Mouse (Mus musculus) urinary bladder, postnatal 14 days (tissue): ENCODE results near the gene Ap1g2.

Experiments used
- DNase-seq: peaks from one replicate; pipeline ENCODE4 v3.0.0; 2021; ENCODE audit warnings: low spot score

Ap1g2 gene

DNA sequence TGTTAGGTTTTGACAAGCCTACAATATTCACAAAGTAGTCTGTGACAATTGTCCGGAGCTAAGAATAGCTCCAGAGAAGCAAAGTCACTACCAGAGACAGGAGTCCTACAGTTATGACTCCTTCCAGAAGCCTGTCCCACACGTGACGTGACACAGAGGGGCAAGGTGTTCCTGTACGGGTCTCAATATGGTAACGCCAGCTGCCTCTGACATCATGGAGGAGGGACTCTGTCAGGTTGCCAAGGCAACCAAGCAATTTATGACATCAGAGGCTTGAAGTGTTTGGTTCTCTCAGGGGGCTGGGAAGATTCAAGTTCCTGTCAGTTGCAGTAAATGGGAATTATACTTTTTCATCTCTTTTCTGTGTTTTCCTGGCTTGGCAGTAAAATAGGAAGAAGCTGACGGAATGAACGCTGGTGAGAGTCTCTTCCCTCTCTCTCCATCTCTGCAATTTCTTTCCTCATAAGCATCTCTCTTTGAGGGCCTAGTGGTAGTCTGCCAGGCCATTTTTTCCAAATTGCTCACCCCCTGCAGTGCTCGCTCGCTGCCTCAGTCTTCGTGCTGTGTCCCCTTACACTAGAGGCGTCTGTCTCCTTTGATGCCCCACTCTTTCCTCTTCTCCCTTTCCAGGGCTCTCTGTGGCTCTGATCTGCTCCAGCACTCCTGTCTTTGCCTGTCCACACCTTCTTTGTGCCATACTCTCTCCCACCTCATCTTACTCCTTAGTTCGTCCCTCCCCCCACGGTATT is 17.0 kb downstream of the Ap1g2 start:
- DNase-seq = no peak

DNA sequence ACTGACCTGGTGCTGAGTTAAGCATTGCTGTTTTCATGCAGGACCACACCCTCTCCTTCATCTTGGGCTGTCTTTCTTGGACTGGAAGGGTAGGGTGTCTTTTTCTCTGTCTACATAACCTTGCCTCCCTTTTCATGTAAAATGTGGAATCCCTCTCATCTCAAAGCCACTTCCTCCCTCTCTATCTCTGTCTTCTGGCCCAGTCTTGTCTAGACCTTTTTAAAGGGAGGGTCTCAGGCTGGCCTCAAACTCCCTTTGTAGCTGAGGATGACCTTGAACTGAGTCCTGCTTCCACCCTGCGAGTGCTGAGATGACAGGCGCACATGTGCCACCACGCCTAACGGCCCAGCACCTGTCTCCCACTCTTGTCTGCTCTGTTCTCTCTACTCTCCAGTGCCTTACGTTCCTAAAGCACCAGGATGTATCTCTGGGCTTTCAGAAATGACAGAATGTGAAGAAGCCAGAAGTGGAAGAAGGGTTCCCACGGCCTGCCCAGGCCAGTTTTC is 20.3 kb downstream of the Ap1g2 start:
- no peak for DNase-seq

DNA sequence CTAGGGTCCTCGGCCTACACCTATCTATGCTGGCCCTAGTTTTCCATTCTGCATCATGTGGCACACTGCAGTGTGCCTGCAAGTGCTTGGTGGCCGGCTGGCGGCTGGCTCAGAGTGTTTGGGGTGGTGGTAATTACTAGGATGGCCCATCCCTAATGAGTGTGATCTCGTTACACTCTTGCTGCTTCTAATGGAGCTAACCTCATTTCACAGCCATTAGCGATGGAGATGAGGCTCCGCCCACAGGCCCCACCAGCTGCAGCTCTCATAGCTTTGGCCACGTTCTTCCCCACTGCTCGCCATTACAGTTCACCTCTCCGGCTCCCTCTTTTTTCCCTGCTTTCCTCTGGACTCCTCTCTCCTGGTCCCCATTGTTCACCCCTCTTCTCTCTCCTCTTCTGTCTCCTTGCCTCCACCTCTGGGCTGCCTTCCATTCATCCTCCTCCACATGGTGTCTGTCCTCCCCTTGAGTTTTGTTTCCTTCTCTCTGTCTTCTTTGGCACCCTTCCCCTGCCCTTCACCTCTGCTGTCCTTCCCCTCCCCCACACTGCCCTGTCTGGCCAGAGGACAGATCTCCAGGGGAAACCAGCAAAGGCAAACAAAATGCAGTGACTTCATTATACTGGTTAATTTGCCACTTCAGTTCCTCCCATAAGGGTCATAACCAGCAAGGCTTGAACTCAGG is 20.9 kb downstream of the Ap1g2 start:
- no peak for DNase-seq

DNA sequence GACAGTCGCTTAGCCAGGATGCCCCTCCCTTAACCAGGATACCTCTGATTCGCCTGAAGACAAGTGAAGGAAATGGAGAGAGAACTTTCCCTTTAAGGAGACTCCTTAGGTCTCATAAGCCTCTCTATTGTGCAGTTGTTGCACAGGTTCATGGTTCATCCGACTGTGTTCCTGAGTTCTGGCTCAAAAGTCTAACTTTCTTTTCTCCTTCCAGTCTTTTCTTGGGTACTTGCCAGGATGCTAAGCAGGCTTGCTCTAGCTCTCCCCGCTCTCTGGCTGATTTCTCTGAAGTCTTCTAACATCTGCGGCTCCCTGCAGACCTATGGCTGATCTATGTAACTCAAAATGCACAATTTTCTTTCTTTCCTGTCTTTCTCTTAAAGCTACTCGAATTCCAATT is 22.9 kb downstream of the Ap1g2 start:
- DNase-seq = no peak

DNA sequence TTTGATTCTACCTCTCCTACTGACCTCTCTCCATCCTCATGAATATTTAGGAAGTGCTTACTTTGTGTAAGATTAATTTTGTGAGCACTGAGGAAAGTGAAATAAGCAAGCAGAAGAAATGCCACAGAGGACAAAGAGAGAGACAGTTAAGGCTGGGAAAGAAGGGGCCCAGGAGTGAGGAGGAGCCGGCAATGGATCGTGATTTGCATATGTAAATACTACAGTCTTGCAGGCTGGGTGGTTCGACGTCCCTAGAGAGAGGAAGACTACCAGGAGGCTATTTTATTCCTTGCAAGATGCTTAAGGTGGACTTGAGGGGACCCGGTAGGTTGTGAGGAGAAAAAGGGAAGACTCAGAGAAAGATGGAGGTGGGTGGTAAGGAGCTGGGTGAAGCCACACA is 25.3 kb downstream of the Ap1g2 start:
- no peak for DNase-seq

DNA sequence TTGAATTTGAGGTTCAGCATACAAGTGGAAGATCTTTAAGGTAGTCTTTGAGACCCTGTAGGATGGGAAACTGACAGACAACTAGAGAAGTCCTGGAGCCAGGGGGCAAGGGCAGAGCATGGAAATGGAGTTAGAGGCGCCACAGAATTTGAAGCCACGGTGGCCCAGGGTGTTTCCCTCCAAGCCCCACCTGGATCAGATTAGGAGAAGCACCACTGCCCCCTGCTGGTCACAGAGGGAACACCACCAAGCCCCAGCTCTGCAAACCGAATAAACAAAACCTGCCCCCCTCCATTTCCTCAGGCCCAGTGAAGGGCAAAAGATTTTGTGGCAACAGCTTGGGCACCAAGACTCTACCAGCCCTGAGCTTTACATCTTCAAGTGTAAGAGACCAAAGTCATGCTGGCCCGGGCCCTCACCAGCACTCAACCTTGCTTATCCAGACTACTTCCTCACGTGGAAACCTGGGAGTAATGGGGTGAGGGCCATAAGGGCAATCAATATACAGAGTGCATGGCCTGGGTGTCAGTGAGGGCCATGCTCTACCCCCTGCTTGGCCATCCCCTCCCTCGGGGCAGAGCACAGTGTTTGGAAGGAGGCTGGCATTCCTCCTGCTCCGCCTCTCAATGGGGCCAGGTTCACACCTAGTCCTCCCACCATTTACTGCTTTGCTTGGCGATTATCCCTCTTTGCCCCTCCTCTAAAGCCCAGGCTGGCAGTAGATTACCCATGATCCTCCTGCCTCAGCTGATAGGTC is 27.0 kb downstream of the Ap1g2 start:
- DNase-seq = peak; percentile 70

DNA sequence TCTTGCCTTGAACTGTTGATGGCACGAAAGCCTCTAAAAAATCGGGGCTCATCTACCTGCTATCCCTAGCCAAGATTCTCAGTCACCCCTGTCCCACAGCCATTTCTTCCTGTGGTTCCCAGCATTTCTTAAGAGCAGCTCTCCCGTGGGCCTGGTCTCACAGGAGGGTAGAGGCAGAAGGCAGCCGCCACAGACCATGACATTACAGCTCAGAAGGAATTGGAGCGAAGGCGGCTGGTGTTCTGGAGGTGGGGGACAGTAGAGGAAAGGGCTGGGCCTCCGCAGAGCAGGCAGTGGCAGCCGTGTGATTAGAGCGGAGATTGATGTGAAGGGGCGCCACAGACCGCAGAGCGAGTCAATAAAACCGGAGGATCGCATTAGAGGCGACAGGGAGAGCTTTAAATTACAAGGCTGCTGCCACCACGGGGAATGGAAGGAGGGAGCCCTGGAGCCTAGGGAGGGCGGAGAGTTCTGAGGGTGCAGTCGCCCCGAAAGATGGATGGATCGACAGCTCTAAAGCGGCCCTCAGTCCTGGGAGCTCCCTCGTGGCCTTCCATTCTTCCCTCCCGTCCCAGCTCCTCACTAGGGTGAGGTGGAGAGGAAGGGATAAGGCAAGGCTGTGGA is 27.9 kb downstream of the Ap1g2 start:
- DNase-seq = no peak

DNA sequence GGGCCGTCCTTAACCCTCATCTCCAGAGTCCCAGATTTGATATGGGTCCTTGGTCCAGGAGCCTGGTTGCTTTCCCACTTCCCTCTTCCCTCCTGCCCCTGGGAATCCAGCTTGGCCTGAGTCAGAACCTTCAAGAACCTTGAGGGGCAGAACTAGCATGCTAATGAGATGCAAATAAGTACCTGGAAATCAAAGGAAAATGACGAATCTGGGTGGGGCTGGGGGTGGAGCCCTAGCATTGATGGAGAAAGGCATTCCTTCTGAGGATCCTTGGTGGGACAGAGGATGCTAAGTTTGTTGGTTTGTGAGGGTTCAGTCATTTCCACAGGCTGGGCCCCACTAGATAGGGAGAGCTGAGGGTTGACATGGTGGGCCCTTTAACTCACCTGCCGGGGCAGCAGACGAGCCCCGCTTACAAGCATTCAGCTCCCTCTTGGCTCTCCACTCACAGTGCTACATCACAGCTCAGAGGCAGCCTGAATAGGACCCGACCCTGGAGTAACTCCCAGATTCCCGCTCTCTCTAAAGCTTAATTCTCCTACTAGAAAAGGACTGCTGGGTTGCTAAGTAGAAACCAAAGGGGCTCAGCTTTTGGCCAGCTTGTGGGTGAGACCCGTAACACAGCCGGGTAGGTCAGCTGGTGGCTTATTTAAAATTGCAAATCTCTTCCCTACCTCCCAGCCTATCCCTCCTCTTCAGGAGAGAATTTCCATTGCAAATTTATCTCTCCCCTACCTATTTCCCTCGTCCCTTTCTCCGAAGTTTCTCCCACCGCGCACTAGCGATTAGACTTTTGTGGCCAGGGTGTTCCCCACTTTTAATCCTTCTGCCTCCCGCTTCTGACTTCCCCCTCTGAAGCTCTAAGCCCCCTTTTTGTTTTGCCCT is 28.7 kb downstream of the Ap1g2 start:
- no peak for DNase-seq

DNA sequence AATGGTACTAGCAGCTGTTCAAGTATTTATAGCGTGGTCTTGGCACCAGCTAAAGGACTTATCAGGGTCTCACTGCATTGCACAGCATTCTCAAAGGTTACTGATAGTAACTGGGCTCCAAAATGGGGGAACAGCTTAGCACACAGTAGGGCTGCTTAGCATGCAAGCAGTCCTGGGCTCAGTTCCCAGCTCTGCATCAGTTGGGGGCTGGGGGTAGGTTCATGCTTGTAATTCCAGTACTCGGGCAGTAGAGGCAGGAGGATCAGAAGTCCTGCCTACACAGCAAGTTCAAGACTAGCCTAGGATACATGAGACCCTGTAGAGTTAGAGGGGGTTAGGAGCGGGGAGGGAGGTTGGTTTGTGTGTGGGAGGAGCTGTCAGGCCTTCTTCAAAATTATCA is 29.4 kb downstream of the Ap1g2 start:
- no peak for DNase-seq

DNA sequence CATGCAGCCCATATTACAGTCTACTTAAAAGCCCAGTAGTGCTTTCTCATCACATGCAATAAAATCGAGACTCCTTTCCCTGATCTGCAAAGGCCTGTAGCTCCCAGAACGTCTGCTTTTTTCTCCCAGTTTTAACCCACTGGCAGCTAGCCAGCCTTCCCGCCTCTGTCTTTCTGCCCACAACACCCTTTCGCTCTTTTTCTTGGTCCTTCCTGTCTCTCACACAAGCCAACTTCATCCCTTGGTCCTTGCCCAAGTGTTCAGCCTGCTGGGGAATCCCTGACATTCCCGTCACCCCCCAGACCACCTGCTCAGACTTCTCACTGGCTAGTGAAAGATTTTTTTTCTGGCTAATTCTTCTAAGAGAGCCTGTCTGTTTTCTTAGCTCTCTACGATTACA is 30.2 kb downstream of the Ap1g2 start:
- no peak for DNase-seq

DNA sequence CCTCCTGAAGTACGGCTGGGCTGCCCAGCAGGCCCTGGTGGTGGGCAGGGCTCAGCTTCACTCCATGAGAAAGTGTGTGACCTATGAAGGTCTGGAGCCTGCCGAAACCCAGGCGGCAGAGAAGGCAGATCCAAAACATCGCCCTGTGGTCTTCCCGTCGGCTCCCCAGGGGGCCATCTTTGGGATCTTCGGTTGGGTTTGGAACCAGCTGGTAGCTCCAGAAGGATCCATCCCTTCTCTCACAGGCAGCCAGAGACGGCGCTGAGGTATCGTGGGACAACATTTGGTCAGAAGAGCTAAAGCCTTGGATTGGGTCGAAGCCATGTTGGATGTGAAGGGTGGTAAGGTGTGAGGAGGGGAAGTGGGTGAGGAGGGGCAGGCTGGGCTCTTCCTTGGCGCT is 32.0 kb downstream of the Ap1g2 start:
- DNase-seq = no peak

DNA sequence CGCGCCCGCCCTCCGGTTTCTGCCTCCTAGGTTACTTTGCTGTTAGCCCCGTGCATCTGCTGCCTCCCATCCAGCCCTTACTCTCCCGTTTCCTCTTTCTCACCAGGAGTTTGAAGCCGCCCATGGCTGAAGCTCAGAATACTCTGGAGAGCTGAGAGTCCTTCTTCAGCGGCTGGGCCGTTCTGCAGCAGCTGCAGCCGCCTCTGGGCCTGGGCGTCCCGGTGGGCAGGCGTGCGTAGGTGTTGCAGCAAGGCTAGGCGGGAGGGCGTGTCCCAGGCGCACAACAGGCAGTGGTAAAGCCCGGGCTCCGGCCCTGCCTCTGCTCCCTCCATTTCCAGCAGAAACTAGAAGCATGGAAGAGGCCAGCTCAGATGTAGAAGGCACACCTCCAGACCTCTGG is 34.6 kb downstream of the Ap1g2 start:
- no peak for DNase-seq

DNA sequence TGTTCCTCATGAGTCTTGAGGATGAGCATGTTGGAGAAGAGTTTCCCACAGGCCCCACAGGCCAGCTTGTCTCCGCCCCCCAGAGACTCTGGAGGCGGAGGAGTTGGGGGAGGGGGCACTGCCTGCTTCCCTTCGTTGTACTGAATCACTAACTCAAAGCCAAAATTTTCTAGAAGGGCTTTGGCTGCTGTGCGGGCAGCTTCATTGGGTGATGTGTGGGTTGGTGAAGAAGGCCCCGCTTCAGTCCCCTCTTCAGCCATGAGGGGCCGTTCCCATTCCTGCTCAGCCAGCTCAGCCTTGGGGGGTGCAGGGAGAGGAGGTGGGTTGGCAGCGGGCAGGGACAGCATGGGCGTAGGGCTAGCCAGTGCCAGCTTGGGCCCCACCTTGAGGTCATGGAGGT is 40.4 kb downstream of the Ap1g2 start:
- DNase-seq = no peak

DNA sequence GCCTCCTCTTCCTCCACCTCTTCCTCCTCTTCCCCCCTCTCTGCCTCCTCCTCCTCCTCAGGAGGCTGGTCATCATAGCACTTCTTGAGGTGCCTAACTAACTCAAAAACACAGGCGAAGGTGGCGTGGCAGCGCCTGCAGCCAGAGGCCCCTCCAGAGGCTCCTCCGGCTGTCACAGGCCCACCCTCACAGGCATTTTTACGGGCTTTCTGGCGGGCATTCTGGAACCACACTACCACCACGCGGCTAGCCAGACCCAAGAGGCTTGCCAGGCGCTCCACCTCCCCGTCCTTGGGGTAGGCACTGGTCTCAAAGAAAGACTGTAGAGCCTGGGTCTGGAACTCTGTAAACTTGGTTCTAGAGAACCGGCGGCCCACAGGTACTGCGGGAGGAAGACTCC is 41.0 kb downstream of the Ap1g2 start:
- no peak for DNase-seq

DNA sequence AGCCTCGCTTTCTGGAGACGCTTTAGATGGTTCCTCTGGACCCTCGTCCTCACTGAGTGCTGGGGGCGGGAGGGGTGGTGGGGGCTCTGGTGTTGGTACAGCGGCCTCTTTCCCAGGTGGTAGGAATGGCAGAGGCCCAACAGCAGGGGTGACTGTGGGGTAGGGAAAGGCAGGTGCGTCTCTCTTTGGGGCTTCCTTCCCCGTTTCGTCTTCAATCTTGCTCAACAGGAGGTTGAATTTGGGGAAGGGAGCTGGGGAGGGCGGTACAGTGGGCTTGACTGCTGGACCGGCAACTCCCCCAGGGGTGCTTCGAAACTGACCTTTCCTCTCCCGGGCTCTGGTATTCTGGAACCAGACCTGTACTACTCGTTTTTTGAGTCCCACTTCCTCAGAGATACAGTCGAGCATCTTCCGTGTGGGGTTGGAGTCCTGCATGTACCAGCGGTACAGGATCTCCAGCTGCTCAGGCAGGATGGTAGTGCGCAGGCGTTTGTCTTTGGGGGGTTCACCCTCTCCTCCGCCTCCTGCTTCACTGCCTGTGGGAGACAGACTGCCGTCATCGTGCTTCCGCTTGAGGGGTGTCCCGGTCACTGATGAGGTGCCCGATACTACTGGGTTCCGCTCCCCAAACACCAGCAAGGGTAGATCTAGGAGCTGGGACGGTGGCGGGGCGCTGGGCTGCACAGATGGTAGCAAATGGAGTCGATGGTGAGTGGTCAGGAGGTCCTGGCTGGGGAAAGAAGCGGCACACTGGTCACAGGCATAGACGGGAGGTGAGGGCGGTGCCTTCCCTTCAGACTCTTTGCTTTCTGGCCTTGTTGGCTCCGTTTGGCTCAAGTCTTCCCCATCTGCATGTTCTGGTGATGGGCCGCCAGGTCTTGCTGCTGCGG is 41.7 kb downstream of the Ap1g2 start:
- no peak for DNase-seq

DNA sequence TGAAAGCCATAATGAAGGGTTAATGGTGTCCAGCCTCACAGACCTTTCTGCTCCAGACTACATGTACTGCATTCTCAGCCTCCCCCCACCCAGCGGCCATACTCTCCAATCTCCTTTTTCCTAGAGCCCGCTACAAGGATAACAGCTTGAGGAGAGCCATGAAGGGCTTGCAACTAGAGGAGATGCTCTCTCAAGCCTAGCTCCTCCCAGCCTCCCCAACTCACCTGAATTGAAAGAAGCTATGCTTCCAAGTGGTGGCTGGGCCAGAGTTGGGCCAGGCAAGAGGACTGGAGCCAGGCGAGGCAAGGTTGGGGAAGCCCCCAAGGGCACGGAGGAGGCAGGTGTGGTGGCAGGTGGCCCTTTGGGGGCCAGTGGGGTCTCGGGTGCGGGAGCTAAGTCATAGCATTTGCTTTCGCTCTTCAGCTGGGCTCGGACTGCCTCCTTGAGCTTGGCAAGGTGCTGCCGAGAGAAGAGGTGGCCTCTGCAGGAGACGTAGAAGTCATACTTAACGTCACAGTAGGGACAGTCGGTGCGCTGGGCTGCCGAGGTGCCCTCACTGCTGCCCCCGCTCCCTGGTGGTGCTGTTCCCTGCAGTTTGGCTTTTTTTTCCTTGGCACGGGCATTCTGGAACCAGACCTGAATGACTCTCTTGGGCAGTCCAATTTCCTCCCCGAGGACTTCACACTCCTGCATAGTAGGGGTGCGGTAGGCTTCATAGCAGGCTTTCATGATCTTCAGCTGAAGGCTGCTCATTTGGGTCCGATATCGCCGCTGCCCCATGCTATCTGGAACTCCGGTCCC is 42.6 kb downstream of the Ap1g2 start:
- DNase-seq = no peak

DNA sequence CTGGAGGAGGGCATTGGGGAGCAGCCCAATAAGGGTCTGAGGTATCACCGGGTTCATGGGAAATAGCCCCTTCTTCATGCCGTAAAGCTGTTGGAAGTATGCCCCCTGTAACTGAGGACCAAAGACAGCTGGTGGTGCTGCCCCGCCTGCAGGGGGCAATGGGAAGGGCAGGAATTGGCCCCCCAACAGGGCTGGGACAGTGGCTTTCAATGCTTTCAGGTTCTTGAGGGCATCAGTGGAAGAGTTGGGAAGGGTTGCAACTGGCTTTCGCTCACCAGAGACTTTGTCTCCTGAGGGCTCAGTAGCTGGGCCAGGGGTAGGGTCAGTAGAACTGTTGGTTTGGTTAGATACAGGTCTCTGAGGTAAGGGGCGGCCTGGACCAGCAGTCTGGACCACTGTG is 43.3 kb downstream of the Ap1g2 start:
- DNase-seq = no peak

DNA sequence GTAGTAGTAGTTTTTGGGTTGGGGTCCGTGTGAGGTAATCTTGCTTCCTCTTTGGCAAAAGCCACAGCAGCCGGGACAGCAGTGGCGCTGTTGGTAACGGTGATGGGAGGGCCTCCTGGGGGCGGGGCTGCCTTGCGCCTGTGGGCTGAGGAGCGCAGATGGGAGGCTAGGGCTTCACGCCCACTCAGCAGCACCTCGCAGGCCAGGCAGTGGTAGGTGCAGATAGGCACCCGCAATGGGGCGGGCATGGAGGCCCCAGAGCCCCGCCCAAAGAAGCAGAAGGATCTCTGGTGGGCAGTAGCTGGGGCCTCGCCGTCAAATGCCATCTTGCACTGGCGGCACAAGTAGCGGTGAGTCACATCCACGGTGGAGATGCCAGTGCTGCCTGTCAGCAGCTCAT is 43.8 kb downstream of the Ap1g2 start:
- DNase-seq = no peak

DNA sequence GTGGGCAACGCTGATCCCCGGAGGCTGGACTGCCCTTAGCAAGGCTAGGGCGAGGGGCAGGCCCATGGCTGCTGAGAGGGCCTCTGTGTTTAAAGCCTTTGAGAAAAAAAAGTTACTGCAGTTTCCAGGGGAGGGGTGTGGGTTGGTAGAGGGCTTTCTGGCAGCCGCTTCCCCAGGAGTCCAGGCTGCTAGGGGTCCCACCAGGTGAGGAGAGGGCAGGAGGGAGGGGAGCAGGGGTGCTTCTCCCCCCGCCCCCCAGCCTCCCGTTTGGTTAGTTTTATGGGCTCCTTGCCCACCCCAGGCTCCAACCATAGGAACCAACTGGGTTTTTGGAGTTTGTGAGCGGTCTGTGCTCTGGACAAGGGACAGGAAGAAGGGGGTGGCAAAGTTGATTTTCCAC is 44.5 kb downstream of the Ap1g2 start:
- DNase-seq = no peak

DNA sequence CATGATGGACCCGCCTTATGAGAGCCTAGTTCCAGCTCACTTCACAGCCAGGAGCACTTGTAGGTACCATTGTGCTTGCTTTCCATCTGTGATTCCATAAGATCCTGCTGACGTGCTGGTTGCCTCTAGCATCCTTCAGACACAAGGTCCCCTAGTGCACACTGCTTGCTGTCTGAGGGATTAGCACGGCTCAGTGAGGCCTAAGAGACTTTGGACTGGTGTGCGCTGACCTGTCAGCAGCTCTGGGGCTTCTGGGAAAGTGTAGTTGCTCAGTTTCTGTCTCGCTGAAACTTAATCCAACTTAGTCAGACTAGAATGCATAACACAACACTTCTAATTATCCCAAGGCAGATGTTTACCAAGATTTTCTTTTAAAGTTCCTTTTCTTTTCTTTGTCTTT is 46.5 kb downstream of the Ap1g2 start:
- DNase-seq = no peak
